Mouse (Mus musculus) MEL (cell line): ENCODE data around the gene Gm11627. TPM values are rescaled to one million over a fixed set of nuclear protein-coding genes. Genes with fewer than 3 reads are reported as not detected.

Experiments used
- DNase-seq: peaks from one replicate; pipeline ENCODE4 v3.0.0; 2011; ENCODE audit warnings: low read depth, low spot score
- H3K27ac ChIP-seq: 2 replicates; pipeline ENCODE4 v1.5.1; 2012; ENCODE audit warnings: low read depth, mild to moderate bottlenecking, control low read depth, low read length, moderate library complexity; ENCODE audit not compliant: control insufficient read depth
- H3K27me3 ChIP-seq, 2 experiments: fragments of 150-350 bp in 1 of 2; sonication (generic) in 1 of 2; 2 replicates each; pipeline ENCODE4 v1.6.1; 2012; ENCODE audit warnings: low read length in 2 of 2, mild to moderate bottlenecking in 2 of 2, improper control_type of control experiment in 1 of 2, moderate library complexity in 1 of 2; ENCODE audit not compliant: insufficient read depth in 2 of 2, control insufficient read depth in 1 of 2
- H3K36me3 ChIP-seq, 2 experiments: 2 replicates each; pipeline ENCODE4 v1.6.1; 2012 to 2014; ENCODE audit warnings: low read length in 2 of 2, improper control_type of control experiment in 1 of 2, inconsistent platforms in 1 of 2, mild to moderate bottlenecking in 1 of 2; ENCODE audit not compliant: insufficient read depth in 2 of 2, control insufficient read depth in 1 of 2
- H3K4me1 ChIP-seq, 2 experiments: fragments of 150-350 bp in 1 of 2; sonication (generic) in 1 of 2; 2 replicates each; pipeline ENCODE4 v1.6.1; 2012; ENCODE audit warnings: low read length in 2 of 2, improper control_type of control experiment in 1 of 2, mild to moderate bottlenecking in 1 of 2; ENCODE audit not compliant: insufficient read depth in 2 of 2, control insufficient read depth in 1 of 2
- H3K4me3 ChIP-seq, 2 experiments: fragments of 150-350 bp in 1 of 2; sonication (generic) in 1 of 2; 2 replicates each; pipeline ENCODE4 v1.5.1; 2012; ENCODE audit warnings: low read depth in 2 of 2, low read length in 2 of 2, mild to moderate bottlenecking in 2 of 2, moderate library complexity in 2 of 2, control low read depth in 1 of 2, improper control_type of control experiment in 1 of 2; ENCODE audit not compliant: control insufficient read depth in 1 of 2, insufficient read depth in 1 of 2
- H3K79me2 ChIP-seq: 2 replicates; pipeline ENCODE4 v1.6.1; 2012; ENCODE audit warnings: mild to moderate bottlenecking, low read length, moderate library complexity; ENCODE audit not compliant: control insufficient read depth, poor library complexity, insufficient read depth
- H3K9ac ChIP-seq: 2 replicates; pipeline ENCODE4 v1.6.1; 2012; ENCODE audit warnings: low read depth, mild to moderate bottlenecking, control low read depth, low read length, moderate library complexity; ENCODE audit not compliant: control insufficient read depth, poor library complexity, severe bottlenecking
- H3K9me3 ChIP-seq: fragments of 150-350 bp; sonication (generic); replicated peaks from 2 replicates; pipeline ENCODE4 v1.6.1; 2012; ENCODE audit warnings: mild to moderate bottlenecking, low read length, improper control_type of control experiment, moderate library complexity; ENCODE audit not compliant: insufficient read depth
- HCFC1 ChIP-seq: IDR thresholded peaks from 2 replicates; pipeline ENCODE4 v1.6.1; 2012; ENCODE audit warnings: low read depth, mild to moderate bottlenecking, inconsistent platforms, low read length, improper control_type of control experiment, moderate library complexity
- MAFK ChIP-seq: IDR thresholded peaks from 2 replicates; pipeline ENCODE4 v1.6.1; 2011; ENCODE audit warnings: low read depth, mild to moderate bottlenecking, low read length, improper control_type of control experiment, borderline replicate concordance
- MAX ChIP-seq: IDR thresholded peaks from 2 replicates; pipeline ENCODE4 v1.6.1; 2011; ENCODE audit warnings: low read length, improper control_type of control experiment
- MAZ ChIP-seq: IDR thresholded peaks from 2 replicates; pipeline ENCODE4 v1.6.1; 2012; ENCODE audit warnings: low read depth, mild to moderate bottlenecking, inconsistent platforms, low read length, improper control_type of control experiment
- MXI1 ChIP-seq: IDR thresholded peaks from 2 replicates; pipeline ENCODE4 v1.6.1; 2011; ENCODE audit warnings: mild to moderate bottlenecking, low read depth, low read length, improper control_type of control experiment
- MYC ChIP-seq: IDR thresholded peaks from 2 replicates; pipeline ENCODE4 v1.6.1; 2011; ENCODE audit warnings: low read depth, mild to moderate bottlenecking, low read length, improper control_type of control experiment, moderate library complexity
- NRF1 ChIP-seq: IDR thresholded peaks from 2 replicates; pipeline ENCODE4 v1.6.1; 2014; ENCODE audit warnings: low read depth, mild to moderate bottlenecking, inconsistent platforms, low read length, improper control_type of control experiment, moderate library complexity; ENCODE audit not compliant: poor library complexity, insufficient read depth, severe bottlenecking
- POLR2AphosphoS2 ChIP-seq: IDR thresholded peaks from 2 replicates; pipeline ENCODE4 v1.6.1; 2011; ENCODE audit warnings: low read length, improper control_type of control experiment
- TCF12 ChIP-seq: IDR thresholded peaks from 2 replicates; pipeline ENCODE4 v1.6.1; 2014; ENCODE audit warnings: low read depth, mild to moderate bottlenecking, inconsistent platforms, low read length, improper control_type of control experiment, moderate library complexity
- UBTF ChIP-seq: IDR thresholded peaks from 2 replicates; pipeline ENCODE4 v1.6.1; 2012; ENCODE audit warnings: low read depth, mild to moderate bottlenecking, inconsistent platforms, low read length, improper control_type of control experiment, moderate library complexity, borderline replicate concordance; ENCODE audit not compliant: insufficient read depth
- ZC3H11A ChIP-seq: IDR thresholded peaks from 2 replicates; pipeline ENCODE4 v1.6.1; 2012; ENCODE audit warnings: low read depth, mild to moderate bottlenecking, inconsistent platforms, low read length, improper control_type of control experiment
- ZMIZ1 ChIP-seq: IDR thresholded peaks from 2 replicates; pipeline ENCODE4 v1.6.1; 2012; ENCODE audit warnings: low read depth, mild to moderate bottlenecking, inconsistent platforms, low read length, improper control_type of control experiment, moderate library complexity
- polyA plus RNA-seq, 2 experiments: library from polyadenylated mRNA; stranded (reverse) in 1 of 2; unstranded in 1 of 2; fragments of >175 nt in 1 of 2; fragments of >200 nt in 1 of 2; gene quantifications; 2 replicates each; pipeline versions ENCODE4 v1.2.1 to v1.2.4; 2012; ENCODE audit warnings: low replicate concordance in 2 of 2, low read depth in 1 of 2; ENCODE audit not compliant: insufficient read length in 2 of 2, insufficient read depth in 1 of 2, missing spikeins in 1 of 2
- total RNA-seq: library from RNA; depleted of rRNA; stranded (reverse); fragments of 300-350 nt; gene quantifications from 2 replicates; pipeline ENCODE4 v1.2.3, GENCODE M21; 2012

Gm11627 gene
- total and polyA plus RNA-seq, 3 experiments = 0.13 to 0.35 TPM; not detected in 1

- no peak for DNase-seq
- Histone ChIP-seq H3K4me3 (no peak overlapping the region), H3K9me3 (no peaks in the 10 kb centered on the region), H3K9ac (no peak overlapping the region), H3K27me3 (peaks cover 0 to 2% of the 10 kb centered on the region in 2 experiments; a peak in 1 of 4 replicates), H3K79me2 (no peaks in the 10 kb centered on the region; the same call in 1 of the 2 replicates), H3K4me1 (peaks cover 3% of the 10 kb centered on the region in 2 experiments; a peak in 2 of 4 replicates), H3K36me3 (peaks cover 0 to 6% of the 10 kb centered on the region in 2 experiments; a peak in 2 of 4 replicates), H3K27ac (no peak overlapping the region)
- TF ChIP-seq HCFC1 (no peak), ZC3H11A (no peak), MAFK (no peak), ZMIZ1 (no peak), NRF1 (no peak), MAZ (no peak), POLR2AphosphoS2 (no peak)
Observed at GRCm38 (mm10) chr11:102576050-102576754, 3.1 kb downstream of the Gm11627 start.

DNA sequence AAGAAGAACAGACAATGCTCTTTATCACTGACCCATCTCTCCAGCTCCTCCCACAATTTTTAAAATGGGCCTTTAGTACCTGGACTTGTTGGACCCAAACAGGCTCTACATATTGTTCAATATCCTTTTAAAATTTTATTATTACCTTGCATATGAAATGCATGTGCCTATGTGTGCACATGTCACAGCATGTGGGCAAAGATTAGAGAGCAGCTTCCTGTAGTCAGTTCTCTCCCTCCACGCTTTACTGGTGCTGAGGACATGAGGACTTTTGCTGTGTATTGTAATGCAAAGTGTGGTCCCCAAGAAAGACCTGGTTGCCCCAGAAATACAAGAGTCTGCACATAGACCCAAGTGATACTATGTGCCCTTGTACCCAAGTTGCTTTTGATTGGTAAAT is 4.2 kb downstream of the Gm11627 start:
- peaks cover 0 to 6% of the 10 kb centered on the region in 2 experiments; a peak in 2 of 4 replicates for H3K36me3 ChIP-seq
- H3K27ac ChIP-seq = no peak overlapping the region
- H3K9ac ChIP-seq = no peak overlapping the region
- H3K4me1 ChIP-seq = peaks cover 3% of the 10 kb centered on the region in 2 experiments; a peak in 2 of 4 replicates
- no peak overlapping the region for H3K4me3 ChIP-seq
- no peaks in the 10 kb centered on the region; the same call in 1 of the 2 replicates for H3K79me2 ChIP-seq
- no peaks in the 10 kb centered on the region for H3K27me3 ChIP-seq
- no peaks in the 10 kb centered on the region for H3K9me3 ChIP-seq
- peak; percentile 85; the same call in 1 of the 2 replicates for TF ChIP-seq MYC
- TF ChIP-seq ZC3H11A = no peak
- peak; percentile 67; the same call in 1 of the 2 replicates for TF ChIP-seq MAX
- TF ChIP-seq MXI1 = peak; percentile 53
- TF ChIP-seq UBTF = no peak
- TF ChIP-seq POLR2AphosphoS2 = no peak
- TF ChIP-seq TCF12 = no peak
- no peak for TF ChIP-seq ZMIZ1
- DNase-seq = peak; percentile 57
